Mouse (Mus musculus) heart, adult 9 months (tissue): ENCODE data around the gene Psmd4.
"Not testable (repeated sequence)": the region's sequence is repeated elsewhere in the genome, so short reads cannot be mapped to it uniquely, and the experiment has no call there.

Experiments
- DNase-seq, 2 experiments: peaks; one replicate each; pipeline ENCODE4 v3.0.0; 2022; ENCODE audit warnings: low spot score in 2 of 2

Psmd4 gene

DNA sequence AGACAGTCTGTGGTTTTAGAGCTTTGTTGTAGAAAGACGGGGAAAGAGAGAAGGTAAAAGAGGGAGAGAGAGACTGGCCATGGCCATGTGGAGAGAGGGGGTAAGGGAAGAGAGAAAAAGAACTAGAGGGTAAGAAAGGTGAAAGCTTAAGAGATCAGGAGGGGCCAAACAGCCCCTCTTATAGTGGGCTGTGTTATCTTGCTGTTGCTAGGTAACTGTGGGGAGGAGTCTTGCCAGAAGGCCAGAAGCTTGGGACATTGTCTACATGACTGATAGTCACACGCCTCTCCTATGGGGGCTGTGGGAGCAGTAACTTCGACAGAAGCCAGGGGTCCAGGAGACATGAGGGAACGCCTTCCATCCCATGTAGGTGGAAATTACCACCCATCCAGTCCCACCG is 17.2 kb downstream of the Psmd4 start:
- DNase-seq: no peak

DNA sequence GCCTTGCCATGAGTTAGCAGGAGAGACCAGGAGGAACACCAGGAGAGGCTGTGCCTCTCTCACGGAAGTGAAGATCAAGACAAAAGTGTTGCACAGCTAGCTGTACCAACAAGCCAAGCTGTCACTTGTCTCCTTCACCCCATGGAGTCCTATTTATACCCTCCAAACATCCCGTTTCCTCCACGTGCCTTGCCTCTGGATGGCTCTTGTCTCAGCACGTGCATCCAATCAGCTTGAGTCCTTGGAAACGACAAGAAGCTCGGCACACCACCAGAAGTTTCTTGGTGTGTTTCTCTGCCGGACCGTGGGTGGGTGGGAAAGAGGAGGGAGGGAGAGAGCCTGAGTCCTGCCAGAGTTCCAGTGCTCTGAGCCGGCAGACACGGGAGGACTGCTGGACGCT is 17.9 kb downstream of the Psmd4 start:
- peak; percentile 59 to 68 for DNase-seq

DNA sequence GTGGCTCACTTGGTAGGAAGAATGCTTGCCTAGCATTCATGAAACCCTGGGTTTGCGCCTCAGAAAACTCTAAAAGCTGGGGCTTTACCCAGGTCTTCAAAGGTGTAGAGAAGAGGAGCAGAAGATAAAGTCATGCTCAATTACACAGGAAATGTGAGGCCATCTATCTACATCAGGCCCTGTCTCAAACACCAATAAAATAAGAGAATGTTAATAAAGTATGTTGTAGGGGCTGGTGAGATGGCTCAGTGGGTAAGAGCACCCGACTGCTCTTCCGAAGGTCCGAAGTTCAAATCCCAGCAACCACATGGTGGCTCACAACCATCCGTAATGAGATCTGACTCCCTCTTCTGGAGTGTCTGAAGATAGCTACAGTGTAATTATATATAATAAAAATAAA is 21.5 kb downstream of the Psmd4 start:
- not testable (repeated sequence) for DNase-seq

DNA sequence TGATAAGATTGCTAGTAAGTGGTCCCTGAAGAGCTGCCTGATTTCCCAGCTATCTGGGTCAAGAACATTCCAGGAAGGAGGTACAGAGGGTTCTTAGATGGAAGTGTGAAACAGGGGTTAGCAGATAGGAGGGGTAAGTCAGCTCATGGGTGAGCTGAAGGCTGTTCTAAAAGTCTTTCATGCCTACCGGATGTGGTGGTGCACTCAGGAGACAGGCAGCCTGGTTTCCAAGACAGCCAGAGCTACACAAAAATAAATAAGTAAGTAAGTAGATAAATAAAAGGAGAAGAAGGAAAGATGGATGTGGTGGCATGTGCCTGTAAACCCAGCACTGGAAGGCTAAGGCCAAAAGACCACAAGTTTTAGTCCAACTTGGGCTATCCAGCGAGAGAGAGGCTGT is 23.7 kb downstream of the Psmd4 start:
- DNase-seq: no peak

DNA sequence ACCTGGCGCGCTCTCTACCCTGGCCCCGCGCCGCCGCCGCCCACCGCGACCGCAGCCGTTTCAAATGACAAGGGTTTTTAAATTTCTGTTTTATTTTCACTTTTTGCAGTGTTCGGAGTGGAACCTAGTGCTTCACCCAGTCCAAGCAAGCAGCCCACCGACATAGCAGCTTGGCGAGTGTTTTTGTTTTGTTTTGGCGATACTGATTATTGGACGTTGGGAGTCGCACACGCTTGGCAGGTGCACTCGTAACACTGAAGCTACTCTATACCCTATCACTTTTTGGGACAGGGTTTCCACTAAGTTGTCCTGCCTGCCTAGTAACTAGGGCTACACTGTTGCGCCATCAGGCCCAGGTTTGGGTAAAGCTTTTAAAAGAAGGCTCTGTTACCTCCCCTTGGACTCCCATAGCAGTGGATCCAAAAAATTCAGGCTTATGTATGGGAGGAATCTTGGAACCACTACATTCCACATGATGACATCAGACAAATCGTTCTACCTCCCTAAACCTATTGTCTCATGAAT is 25.8 kb downstream of the Psmd4 start:
- no peak for DNase-seq

DNA sequence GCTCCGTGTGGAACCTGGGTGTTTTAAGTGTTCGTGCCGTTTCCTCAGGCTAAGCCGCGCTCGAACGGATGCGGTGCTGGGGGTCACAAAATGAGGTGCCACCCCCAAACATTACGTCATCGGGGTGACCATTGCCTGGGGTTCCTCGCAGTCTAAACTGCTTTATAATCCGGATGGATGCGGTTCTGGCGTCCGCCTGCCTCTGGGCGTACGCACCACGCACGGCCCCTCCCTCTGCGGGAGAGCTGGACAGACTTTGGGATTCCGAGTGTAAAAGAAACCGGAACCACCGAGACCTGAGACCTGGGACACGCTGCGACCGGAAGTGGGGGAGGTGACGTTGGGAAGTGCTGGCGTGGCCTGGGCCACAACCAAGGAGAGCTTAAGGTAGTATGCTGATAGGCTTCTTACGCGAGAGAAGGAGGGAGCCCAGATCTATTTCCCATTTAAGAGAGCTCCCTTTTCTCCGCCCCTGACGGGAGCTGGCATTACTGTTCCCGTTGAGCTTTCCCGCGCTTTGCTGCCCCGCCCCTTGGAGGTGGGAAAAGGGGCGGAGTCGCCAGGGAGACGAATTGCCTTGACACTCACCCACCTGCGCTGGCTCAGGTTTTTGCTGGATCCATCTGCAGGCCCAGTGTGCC is 26.4 kb downstream of the Psmd4 start:
- DNase-seq: peak; percentile 92 to 93

DNA sequence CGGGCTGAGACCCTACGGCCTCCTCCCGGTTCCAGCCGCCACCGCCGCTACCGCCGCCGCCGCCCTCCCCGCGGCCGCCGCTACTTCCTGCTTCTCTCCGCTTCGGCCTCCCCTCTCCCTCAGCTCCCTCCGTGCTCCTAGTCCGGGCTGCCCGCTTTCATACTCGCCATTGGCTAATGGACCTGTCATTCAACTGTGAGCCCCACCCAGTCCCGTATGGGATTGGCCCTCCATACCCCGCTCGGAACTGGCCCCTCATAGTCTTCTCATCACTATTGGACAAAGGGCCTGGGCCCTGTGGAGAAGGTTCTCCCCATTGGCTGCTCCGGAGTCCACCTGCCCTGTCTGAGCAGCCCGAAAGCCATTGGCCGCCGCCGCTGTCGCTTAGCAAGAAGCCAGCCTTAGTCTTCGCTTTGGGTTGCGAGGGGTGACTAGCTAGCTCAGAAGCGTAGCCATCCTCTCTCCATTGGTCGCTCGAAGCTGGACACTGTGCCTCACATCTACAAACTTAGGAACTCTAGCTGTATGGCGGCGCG is 27.0 kb downstream of the Psmd4 start, which contains the start of gene Zfp687:
Zfp687 (minus strand) TSS at position 112 of the 536 bp plus-strand sequence.
- peak; percentile 100 for DNase-seq

DNA sequence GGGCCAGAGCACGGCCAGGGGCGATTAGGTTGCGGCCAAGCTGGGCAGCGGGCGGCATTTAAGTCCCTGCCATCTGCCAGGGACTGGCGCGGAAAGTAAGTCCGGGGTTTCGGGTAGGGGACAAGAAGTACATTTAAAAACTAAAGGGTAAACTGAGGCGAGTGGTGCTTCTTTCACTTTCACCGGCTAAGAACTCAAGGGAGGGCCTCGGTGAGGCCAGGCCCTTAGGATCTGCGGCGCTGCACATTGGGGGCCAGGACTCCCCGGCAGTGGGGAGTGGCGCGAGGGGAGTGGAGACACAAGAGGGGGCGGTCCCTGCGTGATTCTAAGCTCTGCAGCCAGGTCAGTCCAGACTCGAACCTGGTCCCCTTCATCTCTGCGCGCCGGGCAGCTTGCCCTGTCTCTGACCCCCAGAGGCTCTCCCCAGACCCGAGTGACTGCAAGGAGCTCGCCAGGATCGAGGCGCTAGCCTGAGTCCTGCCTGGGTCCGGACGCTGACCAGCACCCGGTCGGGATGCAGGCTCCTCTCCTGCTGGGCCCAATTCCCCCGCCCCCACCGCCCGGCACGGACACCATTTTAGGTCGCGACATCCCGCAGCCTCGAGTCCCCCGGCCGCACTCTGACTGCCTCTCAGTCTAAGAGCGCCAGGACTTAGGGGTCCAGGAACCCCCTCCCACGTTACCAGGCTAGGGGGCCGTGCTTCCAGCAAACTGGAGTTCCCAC is 27.8 kb downstream of the Psmd4 start:
- DNase-seq: peak; percentile 45 to 54

DNA sequence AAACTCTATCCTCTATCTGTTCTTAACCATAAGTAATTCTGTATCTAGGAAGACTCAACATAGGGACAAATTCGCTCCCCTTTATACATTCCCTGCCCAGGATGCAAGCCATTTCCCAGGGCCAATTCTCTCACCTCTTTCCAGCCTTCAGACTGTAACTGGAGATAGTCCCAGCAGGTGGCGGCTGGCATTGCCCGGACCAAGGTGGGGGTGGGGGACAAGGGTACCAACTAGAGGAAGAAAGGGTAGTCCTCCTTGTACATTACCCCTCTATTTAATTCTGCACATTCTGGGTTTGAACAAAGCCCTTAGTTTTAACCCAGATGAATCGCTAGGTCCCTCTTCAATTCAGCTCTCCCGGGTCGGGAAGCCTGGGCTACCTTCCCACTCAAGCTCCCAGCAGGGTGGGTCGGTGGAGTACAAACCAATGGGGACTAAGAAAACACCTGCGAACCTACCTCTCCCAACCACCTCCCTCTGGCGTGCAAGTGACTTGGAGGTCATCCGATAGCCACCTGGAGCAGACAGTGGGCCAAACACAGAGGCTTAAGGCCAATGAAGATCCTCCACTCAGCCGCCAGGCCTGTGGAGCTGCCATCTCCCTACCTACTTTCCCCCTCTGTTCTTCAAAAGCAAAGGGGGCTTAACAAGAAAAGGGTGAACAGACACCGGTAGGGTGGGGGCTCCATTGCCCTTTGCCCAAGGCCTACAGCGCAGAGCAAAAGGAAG is 28.6 kb downstream of the Psmd4 start:
- peak; percentile 14 to 25 for DNase-seq

DNA sequence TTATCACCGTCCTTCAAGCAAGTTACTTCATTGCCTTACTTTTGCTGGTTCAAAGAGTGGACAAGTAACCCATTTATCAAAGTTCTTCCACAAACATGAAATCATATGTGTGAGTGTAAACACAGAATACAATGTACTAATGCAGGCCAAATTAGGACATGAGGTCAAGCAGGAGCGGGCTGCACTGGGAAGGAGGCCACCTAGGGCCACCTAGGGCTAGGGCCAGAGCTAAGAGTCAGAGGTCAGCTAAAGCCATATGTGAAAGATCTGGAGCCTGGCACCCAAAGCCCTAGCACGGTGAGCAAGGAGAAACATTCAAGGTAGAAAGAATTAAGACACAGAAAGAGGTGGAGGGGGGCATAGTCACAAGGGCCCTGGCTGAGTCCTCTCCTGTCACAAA is 29.4 kb downstream of the Psmd4 start:
- DNase-seq: no peak

DNA sequence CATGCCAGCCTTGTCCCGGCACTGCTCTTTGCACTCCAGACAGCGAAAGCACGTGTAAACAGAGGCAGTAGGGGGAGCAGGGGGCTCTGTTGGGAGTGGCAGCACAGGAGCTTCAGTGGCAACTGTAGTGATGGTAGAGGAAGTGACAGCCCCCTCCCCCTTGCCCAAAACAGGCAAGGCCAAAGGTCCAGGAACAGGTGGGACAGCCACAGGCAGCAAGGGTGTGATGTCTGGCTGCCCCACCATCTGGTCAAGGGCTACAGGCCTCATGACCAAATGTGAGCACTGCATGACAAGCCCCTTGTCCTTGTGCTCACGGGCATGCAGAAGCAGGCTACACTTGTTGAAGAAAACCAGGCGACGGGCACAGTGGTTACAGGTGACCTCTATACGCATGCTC is 32.0 kb downstream of the Psmd4 start:
- no peak for DNase-seq

DNA sequence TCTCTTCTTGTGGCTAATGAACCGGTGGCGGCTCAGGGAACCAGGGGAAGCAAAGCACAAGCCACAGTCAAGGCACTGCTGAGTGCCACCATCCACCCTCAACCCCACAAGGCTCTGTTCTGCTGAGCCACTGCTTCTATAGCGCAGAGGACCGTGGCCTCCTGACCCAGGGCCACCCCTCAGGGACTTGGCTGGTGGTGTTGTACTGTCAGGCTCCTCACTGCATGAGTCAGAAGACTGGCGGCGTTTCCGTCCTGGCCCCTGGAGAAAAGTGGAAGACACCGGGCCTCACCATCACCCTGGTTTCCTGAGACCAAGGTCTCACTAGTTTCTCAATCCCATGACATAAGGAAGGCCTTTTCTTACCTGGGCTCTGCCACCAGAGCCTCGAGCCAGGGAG is 34.7 kb downstream of the Psmd4 start:
- DNase-seq: no peak

DNA sequence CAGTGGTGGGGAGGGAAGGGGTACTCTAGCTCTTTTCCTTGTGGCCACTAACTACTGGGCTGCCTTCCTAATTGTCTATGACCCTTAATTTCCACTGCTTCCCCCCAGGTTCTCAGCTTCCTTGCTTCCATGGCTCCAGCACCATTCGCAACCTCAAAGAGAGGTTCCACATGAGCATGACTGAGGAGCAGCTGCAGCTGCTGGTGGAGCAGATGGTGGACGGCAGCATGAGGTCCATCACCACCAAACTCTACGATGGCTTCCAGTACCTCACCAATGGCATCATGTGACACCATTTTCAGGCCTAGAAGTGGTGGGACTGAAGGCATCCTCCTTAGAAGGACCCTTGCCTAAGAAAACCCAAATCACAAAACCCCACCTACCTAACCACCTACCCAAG is 36.8 kb downstream of the Psmd4 start:
- DNase-seq: no peak

DNA sequence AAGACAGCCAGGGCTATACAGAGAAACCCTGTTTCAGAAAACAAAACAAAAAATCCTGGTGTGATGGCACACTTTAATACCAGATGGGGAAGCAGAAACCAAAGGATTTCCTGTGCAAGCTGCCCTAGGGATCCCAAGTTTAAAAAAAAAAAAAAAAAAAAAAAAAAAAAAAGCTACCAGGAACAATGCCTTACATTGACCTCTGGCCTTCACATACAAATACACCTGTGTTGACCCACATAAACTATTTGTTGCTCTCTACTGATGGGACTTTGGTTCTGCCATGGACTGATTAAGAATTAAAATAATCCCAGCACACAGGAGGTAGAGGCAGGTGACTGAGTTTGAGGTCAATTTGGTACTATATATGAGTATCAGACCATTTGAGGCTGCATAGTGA is 39.1 kb downstream of the Psmd4 start:
- DNase-seq: no peak

DNA sequence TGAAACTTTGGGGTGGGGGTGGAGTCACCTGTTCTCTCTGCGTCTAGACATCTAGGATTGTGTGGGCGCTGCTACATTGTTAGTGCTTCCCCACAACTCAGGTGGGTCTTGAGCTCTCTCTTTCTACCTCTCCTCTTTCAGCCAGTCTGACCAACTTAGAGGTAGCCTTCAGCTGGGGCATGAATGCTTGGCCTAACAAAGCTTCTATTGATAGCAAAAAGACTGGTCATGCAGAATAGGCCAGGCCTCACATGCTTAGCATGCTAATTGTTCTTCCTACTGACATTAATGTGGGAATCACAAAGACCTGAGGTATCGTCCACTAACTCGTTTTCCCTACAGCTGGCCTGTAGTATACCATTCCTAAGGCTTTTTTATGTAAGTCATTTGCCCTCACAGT is 39.8 kb downstream of the Psmd4 start:
- no peak for DNase-seq

DNA sequence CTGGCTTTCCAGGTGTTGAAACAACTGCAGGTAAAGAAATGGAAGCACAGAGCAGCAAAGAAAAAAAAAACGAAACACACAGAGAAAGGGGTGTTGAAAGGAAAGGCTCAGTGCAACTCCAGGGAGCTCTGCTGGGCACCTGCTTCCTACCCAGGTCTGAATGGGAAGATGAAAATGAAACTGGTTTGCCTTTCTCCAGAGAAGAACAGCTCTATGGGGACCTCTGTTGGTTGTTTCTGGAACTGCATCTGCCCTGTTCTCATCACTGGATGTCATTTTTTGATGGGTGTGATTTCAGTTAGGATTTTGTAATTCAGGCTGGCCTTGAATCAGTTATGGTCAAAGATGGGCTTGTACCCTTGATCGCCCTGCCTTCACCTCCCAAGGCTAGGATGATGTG is 45.5 kb downstream of the Psmd4 start:
- DNase-seq: peak; percentile 51 to 80

DNA sequence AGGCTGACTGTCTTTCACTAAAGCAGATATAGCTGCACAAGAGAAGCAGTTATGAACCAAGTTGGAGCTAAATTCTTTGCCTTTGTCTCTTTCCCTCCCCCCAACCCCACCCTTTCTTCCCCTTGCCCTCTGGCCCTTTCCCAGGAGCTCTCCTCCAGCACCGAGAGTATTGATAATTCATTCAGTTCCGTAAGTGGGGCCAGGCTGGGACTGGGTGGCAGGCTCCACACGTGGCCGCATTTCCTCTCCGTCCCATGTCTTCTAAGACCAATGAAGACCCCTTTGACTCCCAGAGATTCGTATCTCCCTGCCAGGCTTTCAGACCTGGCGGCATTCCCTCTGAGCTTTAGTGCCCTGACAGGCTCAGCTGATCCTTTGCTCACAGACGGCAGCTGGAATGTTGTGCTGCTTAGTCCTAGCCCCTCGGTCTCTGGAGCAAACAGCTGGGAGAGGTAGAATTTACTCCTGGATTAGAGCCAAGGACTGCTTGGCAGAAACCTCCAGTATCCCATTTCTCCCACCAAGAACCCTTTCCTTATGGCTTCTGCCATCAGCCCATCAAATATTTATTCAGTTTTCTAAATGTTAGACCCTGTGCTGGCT is 53.2 kb downstream of the Psmd4 start:
- peak in 1 of 2 experiments; percentile 18 for DNase-seq

DNA sequence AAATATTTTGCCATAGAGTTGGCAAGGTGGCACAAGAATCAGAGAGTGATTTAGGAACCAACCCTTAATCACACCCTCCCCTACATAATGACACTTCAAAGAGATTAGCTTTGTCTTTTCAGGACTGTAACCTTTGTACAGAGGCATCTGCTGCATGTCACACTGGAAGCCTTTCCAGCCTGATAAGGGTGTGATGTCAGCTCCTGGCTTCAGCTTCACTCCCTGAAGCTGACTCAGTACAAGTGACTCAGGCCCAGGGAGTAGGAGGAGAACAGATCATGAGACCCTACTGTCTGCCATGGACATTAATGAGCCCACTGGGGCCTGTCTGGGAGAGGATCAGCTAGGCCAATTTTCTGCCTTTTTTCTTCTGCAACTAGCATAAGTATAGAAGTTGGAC is 54.8 kb downstream of the Psmd4 start:
- peak; percentile 92 for DNase-seq

DNA sequence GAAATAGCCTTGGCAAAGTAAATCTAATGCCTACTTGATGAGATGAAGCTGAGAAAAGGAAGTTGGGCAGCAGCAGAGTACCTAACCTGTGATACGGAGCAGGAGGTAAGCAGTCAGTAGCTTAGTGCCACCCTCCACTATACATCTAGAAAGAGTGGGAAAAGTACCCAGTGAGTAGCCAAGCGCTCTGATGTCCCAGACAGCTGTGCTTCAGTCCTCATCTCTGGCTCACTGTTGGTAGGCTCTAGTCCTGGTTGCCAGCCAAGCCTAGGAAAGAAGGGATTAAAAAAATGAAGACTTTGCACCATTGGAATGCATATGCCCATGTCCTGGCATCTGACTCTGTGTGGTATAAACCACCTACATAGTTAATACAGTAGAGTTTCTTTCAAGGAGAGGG is 56.9 kb downstream of the Psmd4 start:
- DNase-seq: no peak

DNA sequence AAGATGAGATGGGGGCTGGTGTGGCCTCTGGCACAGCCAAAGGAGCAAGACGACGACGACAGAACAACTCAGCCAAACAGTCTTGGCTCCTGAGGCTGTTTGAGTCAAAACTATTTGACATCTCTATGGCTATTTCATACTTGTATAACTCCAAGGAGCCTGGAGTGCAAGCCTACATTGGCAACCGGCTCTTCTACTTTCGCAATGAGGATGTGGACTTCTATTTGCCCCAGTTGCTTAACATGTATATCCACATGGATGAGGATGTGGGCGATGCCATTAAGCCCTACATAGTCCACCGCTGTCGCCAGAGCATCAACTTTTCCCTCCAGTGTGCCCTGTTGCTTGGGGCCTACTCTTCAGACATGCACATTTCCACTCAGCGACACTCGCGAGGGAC is 58.1 kb downstream of the Psmd4 start:
- DNase-seq: peak in 1 of 2 experiments; percentile 26
